Mouse (Mus musculus): ENCODE data around the gene Rps27rt.
"Not testable (repeated sequence)": the region's sequence is repeated elsewhere in the genome, so short reads cannot be mapped to it uniquely, and the experiment has no call there.

Rps27rt gene

GRCm38 (mm10) chr9:114982689-114983360 is at the start of gene Rps27rt:
Gene Rps27rt, minus strand, starts transcription at chr9:114982739.
- Histone ChIP-seq H3K4me1 (replicated peaks; ENCODE audit: low read depth, low read length) (peaks cover 36% of the 10 kb centered on the region), H3K9me3 (ENCODE audit: low read length) (peaks cover 4% of the 10 kb centered on the region; the same call in 1 of the 2 replicates), H3K36me3 (ENCODE audit: insufficient read depth, low read length) (no peaks in the 10 kb centered on the region), H3K4me3 (replicated peaks; ENCODE audit: low read length) (no peak within 1 kb of the TSS), H3K27me3 (ENCODE audit: insufficient read depth, low read length) (peaks cover 27% of the 10 kb centered on the region)
- no peak for TF ChIP-seq POU5F1 (IDR thresholded peaks at IDR 0.05; ENCODE audit: borderline replicate concordance, low read length)

DNA sequence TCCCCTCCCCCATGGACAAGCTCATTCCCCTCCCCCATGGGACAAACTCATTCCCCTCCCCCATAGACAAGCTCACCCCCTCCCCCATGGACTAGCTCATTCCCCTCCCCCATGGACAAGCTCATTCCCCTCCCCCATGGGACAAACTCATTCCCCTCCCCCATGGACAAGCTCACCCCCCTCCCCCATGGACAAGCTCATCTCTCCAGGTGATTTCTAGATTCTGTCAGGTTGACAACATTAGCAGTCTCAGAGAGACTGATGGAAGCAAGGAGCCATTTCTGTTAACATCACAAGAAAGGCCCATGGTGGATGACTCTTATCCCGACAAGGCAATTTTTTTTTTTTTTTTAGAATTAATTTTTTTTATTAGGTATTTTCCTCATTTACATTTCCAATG is 48.5 kb upstream of the Rps27rt start:
- peaks cover 62% of the 10 kb centered on the region for H3K4me1 ChIP-seq (replicated peaks; ENCODE audit: low read depth, low read length)
- not testable (repeated sequence) for H3K27me3 ChIP-seq (ENCODE audit: insufficient read depth, low read length); H3K9me3 ChIP-seq (ENCODE audit: low read length); H3K4me3 ChIP-seq (replicated peaks; ENCODE audit: low read length); H3K36me3 ChIP-seq (ENCODE audit: insufficient read depth, low read length)

DNA sequence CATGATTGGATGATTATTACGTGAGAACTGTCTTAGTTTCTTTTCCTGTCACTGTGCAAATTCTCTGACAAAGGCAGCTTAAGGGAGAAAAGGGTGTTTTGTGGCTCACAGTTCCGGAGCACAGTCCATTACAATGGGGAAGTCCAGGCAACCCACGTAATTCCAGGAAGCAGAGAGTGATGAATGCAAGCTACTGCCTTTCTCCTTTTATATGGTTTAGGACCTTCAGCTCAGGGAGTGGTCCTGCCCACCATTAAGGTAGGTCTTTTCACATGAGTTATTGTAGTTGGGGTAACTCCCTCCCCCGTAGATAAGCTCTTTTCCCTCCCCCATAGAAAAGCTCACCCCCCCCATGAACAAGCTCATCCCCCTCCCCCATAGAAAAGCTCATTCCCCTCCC is 48.0 kb upstream of the Rps27rt start:
- Histone ChIP-seq H3K4me1 (replicated peaks; ENCODE audit: low read depth, low read length) (peaks cover 58% of the 10 kb centered on the region), H3K36me3 (ENCODE audit: insufficient read depth, low read length) (no peaks in the 10 kb centered on the region), H3K9me3 (ENCODE audit: low read length) (peaks cover 6% of the 10 kb centered on the region), H3K4me3 (replicated peaks; ENCODE audit: low read length) (no peak overlapping the region), H3K27me3 (ENCODE audit: insufficient read depth, low read length) (no peaks in the 10 kb centered on the region)
- TF ChIP-seq CTCF (conservative IDR thresholded peaks at IDR 0.05; ENCODE audit: low read length) (no peak), POU5F1 (IDR thresholded peaks at IDR 0.05; ENCODE audit: borderline replicate concordance, low read length) (no peak), NANOG (IDR thresholded peaks at IDR 0.05; ENCODE audit: borderline replicate concordance, low read length) (0 out of 2 replicates have a peak, but pooled peaks have one; percentile 10)

- no peak for TF ChIP-seq NANOG (IDR thresholded peaks at IDR 0.05; ENCODE audit: borderline replicate concordance, low read length)
- TF ChIP-seq CTCF (conservative IDR thresholded peaks at IDR 0.05; ENCODE audit: low read length) = no peak
- no peak for TF ChIP-seq POU5F1 (IDR thresholded peaks at IDR 0.05; ENCODE audit: borderline replicate concordance, low read length)
- H3K4me3 ChIP-seq (replicated peaks; ENCODE audit: low read length) = peak overlapping the region; percentile 21
- no peaks in the 10 kb centered on the region for H3K27me3 ChIP-seq (ENCODE audit: insufficient read depth, low read length)
- peaks cover 9% of the 10 kb centered on the region for H3K9me3 ChIP-seq (ENCODE audit: low read length)
- H3K36me3 ChIP-seq (ENCODE audit: insufficient read depth, low read length) = no peaks in the 10 kb centered on the region
- peaks cover 61% of the 10 kb centered on the region for H3K4me1 ChIP-seq (replicated peaks; ENCODE audit: low read depth, low read length)
These were observed 46.8 kb upstream of the Rps27rt start for GRCm38 (mm10) chr9:115029307-115029706.

DNA sequence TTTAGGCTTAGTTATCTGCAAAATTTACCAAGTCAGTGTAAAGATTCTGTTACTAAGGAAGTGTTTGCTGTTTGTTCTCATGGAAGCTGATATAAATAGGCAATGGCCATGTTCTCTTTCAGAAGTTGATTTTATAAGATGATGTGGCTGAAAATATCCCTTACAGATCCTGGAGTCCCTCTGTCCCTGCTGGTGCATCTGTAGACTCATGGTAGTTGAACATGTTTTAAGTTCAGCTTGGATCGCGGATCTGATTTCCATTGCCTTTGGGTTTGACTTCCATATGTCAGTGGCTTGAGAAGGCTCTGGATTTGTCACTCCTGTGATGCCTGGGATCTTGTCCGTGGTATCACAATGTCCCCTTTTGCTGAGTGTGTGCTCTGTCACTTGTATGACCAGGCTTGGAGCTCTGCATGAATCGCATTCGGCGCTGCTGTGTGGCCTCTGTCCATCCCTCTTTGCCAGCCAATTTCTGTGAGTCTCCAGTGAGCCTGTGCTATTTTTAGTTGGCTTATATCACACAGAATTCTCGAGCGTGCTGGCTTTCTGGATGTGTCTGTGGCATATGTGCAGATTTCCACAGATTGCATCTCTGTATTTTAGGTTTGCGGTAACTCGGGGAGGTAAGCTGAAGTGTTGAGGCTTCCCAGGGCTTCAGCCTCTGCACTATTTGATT is 41.3 kb upstream of the Rps27rt start:
- H3K27me3 ChIP-seq (ENCODE audit: insufficient read depth, low read length) = no peaks in the 10 kb centered on the region
- TF ChIP-seq CTCF (conservative IDR thresholded peaks at IDR 0.05; ENCODE audit: low read length) (no peak), POU5F1 (IDR thresholded peaks at IDR 0.05; ENCODE audit: borderline replicate concordance, low read length) (no peak), NANOG (IDR thresholded peaks at IDR 0.05; ENCODE audit: borderline replicate concordance, low read length) (no peak)
- no peak overlapping the region for H3K4me3 ChIP-seq (replicated peaks; ENCODE audit: low read length)
- peaks cover 9% of the 10 kb centered on the region for H3K9me3 ChIP-seq (ENCODE audit: low read length)
- no peaks in the 10 kb centered on the region for H3K36me3 ChIP-seq (ENCODE audit: insufficient read depth, low read length)
- H3K4me1 ChIP-seq (replicated peaks; ENCODE audit: low read depth, low read length) = peaks cover 31% of the 10 kb centered on the region

DNA sequence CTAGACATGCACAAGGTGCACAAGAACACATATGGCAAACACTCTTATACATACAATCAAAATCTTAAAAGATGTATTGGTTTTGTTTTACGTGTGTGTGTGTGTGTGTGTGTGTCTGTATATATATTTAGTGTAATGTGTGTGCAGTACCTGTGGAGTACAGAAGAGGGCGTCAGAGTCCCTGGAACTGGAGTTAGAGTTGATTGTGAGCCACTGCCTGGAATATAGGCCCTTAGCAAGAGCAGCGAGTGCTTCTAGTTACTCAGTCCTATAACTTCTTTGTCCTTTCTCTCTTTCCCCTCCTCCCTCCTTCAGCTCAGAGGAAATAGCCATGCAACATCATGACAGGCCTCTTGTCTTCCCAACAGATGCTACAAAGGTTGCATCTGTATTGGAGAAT is 40.6 kb upstream of the Rps27rt start:
- Histone ChIP-seq H3K36me3 (ENCODE audit: insufficient read depth, low read length) (no peaks in the 10 kb centered on the region), H3K27me3 (ENCODE audit: insufficient read depth, low read length) (no peaks in the 10 kb centered on the region), H3K4me3 (replicated peaks; ENCODE audit: low read length) (no peak overlapping the region), H3K9me3 (ENCODE audit: low read length) (peaks cover 9% of the 10 kb centered on the region), H3K4me1 (replicated peaks; ENCODE audit: low read depth, low read length) (peaks cover 28% of the 10 kb centered on the region)
- TF ChIP-seq POU5F1 (IDR thresholded peaks at IDR 0.05; ENCODE audit: borderline replicate concordance, low read length) (no peak), CTCF (conservative IDR thresholded peaks at IDR 0.05; ENCODE audit: low read length) (peak; percentile 49)

DNA sequence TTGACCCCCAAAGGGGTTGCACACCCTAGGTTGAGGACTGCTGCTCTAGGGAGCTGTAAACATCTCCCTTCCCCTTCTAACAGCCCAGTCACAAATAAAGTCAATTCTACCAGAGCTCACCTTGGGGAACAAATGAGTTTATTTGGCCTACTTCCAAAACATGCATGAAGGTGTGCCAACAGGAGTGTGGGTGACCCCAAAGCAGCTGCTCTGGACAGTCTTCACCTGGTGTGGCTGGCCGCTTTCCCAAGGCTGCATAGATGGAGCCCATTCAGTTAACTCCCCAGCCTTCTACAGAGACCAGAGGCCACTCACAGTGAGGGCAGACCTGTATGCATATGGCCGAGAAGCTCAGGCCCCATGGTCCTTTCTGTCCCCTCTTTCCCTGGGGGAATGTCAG is 38.9 kb upstream of the Rps27rt start:
- Histone ChIP-seq H3K27me3 (ENCODE audit: insufficient read depth, low read length) (no peaks in the 10 kb centered on the region), H3K4me1 (replicated peaks; ENCODE audit: low read depth, low read length) (peaks cover 28% of the 10 kb centered on the region), H3K36me3 (ENCODE audit: insufficient read depth, low read length) (no peaks in the 10 kb centered on the region), H3K9me3 (ENCODE audit: low read length) (peaks cover 9% of the 10 kb centered on the region), H3K4me3 (replicated peaks; ENCODE audit: low read length) (no peak overlapping the region)
- no peak for TF ChIP-seq CTCF (conservative IDR thresholded peaks at IDR 0.05; ENCODE audit: low read length)

DNA sequence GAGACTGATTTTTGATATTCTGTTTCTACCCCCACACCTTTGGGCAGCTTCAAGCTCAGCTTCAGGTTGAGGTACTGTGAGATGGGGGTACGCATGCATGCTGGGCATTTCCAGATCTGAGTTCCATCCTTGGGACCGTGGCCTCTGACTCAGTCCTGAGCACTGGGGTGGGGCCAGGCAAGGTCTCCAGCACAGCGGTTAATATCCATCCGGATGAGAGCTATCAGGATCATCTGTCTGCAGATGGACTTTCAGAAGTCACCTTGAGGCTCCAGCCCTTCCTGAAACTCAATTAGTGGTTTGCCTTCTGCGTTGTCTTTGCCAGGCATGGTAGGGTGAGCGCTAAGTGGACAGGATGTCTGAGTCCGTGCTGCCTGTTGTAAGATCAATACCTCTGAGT is 37.6 kb upstream of the Rps27rt start:
- Histone ChIP-seq H3K4me3 (replicated peaks; ENCODE audit: low read length) (no peak overlapping the region), H3K27me3 (ENCODE audit: insufficient read depth, low read length) (no peaks in the 10 kb centered on the region), H3K4me1 (replicated peaks; ENCODE audit: low read depth, low read length) (peaks cover 25% of the 10 kb centered on the region), H3K36me3 (ENCODE audit: insufficient read depth, low read length) (no peaks in the 10 kb centered on the region), H3K9me3 (ENCODE audit: low read length) (no peaks in the 10 kb centered on the region)
- no peak for TF ChIP-seq CTCF (conservative IDR thresholded peaks at IDR 0.05; ENCODE audit: low read length)
- no peak for TF ChIP-seq NANOG (IDR thresholded peaks at IDR 0.05; ENCODE audit: borderline replicate concordance, low read length)
- no peak for TF ChIP-seq POU5F1 (IDR thresholded peaks at IDR 0.05; ENCODE audit: borderline replicate concordance, low read length)

DNA sequence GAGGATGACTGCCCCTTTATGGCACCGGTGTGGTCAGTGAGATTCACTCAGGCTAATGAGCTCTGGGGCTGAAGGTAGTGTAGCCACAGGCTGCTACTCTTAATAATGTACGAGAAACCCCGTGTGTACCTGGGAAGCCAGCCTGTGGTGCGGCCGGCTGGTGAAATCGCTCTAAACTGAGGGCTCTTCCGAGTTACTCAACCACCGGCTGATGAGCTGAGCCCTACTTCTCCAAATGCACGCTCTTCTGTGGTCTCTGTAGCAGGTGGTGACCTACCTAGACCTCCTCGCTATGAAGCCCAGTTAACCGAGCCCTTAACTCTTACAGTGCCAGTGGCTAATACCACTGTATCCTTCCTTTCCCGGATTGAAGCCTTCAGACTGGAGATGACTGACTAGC is 29.8 kb upstream of the Rps27rt start:
- TF ChIP-seq CTCF (conservative IDR thresholded peaks at IDR 0.05; ENCODE audit: low read length) (no peak), NANOG (IDR thresholded peaks at IDR 0.05; ENCODE audit: borderline replicate concordance, low read length) (no peak), POU5F1 (IDR thresholded peaks at IDR 0.05; ENCODE audit: borderline replicate concordance, low read length) (no peak)
- Histone ChIP-seq H3K9me3 (ENCODE audit: low read length) (peaks cover 15% of the 10 kb centered on the region), H3K27me3 (ENCODE audit: insufficient read depth, low read length) (no peaks in the 10 kb centered on the region), H3K4me1 (replicated peaks; ENCODE audit: low read depth, low read length) (peaks cover 32% of the 10 kb centered on the region), H3K36me3 (ENCODE audit: insufficient read depth, low read length) (0 out of 2 replicates have a peak, but pooled peaks cover 3% of the 10 kb centered on the region), H3K4me3 (replicated peaks; ENCODE audit: low read length) (peak overlapping the region; percentile 56)
